Mouse (Mus musculus): Measurements from ENCODE around the gene Gm20479.

- TF ChIP-seq CTCF (IDR thresholded peaks at IDR 0.05; ENCODE audit: extremely low read depth, insufficient read depth, low read length) (no peak), POLR2A (IDR thresholded peaks at IDR 0.05; ENCODE audit: extremely low read depth, insufficient read depth, low read length) (no peak)
Observed at GRCm38 (mm10) chr7:27345444-27345843, 11.8 kb downstream of the Gm20479 start.

Measured in cortical plate, adult 2 months (tissue).